Mouse (Mus musculus): ENCODE measurements at regions not wholly inside any gene's neighbourhood (a gene's known extent, or its start where the extent isn't known, plus 50 kb on each side); places are given as distances from the start of the nearest gene placed in this dataset.
"Not testable (repeated sequence)": the region's sequence is repeated elsewhere in the genome, so short reads cannot be mapped to it uniquely, and the experiment has no call there.

- no peak for TF ChIP-seq CTCF (IDR thresholded peaks at IDR 0.05; ENCODE audit: control insufficient read depth, insufficient read depth, low read length)
- TF ChIP-seq POLR2A (IDR thresholded peaks at IDR 0.05; ENCODE audit: borderline replicate concordance, control insufficient read depth, low read depth, low read length): no peak
- H3K4me1 ChIP-seq (ENCODE audit: control insufficient read depth, insufficient read depth, low read length): no peaks in the 10 kb centered on the region
- H3K4me3 ChIP-seq (replicated peaks; ENCODE audit: control insufficient read depth, low read depth, low read length): no peak overlapping the region
- 82% methylated on average over 9 of the region's 9 CpGs for WGBS
- H3K27ac ChIP-seq (ENCODE audit: control insufficient read depth, insufficient read depth, low read depth, low read length, poor library complexity): no peak overlapping the region
These were observed 122.9 kb upstream of the Cpsf6 start for GRCm38 (mm10) chr10:117502731-117503130.

DNA sequence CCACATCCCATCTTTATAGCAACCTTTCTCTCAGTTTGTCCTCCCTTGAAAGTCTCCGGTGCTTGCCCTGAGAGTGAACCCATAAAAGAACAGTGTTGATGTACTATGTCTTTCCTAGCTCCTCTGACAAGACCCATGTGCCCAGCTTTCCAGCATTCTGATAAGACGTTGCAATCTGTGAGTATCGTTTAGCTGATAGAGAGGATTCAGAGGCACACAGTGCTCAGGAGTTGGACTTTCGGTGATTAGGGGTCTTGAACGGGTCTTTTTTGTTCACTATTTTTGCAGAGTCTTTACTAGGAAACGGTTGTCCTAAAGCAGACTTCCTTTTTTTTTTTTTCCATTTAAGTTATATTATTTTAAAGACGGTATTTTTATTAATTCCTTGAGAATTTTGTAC is 122.3 kb upstream of the Cpsf6 start:
- WGBS: 76% methylated on average over 7 of the region's 7 CpGs
- no peak overlapping the region for H3K27ac ChIP-seq (ENCODE audit: control insufficient read depth, insufficient read depth, low read depth, low read length, poor library complexity)
- TF ChIP-seq CTCF (IDR thresholded peaks at IDR 0.05; ENCODE audit: control insufficient read depth, insufficient read depth, low read length): no peak
- TF ChIP-seq POLR2A (IDR thresholded peaks at IDR 0.05; ENCODE audit: borderline replicate concordance, control insufficient read depth, low read depth, low read length): no peak
- H3K4me1 ChIP-seq (ENCODE audit: control insufficient read depth, insufficient read depth, low read length): no peaks in the 10 kb centered on the region
- H3K4me3 ChIP-seq (replicated peaks; ENCODE audit: control insufficient read depth, low read depth, low read length): no peak overlapping the region

- no peak for TF ChIP-seq CTCF (IDR thresholded peaks at IDR 0.05; ENCODE audit: control insufficient read depth, insufficient read depth, low read length)
- TF ChIP-seq POLR2A (IDR thresholded peaks at IDR 0.05; ENCODE audit: borderline replicate concordance, control insufficient read depth, low read depth, low read length): no peak
- WGBS: 87% methylated on average over 1 of the region's 1 CpGs
- Histone ChIP-seq H3K4me3 (replicated peaks; ENCODE audit: control insufficient read depth, low read depth, low read length) (no peak overlapping the region), H3K4me1 (ENCODE audit: control insufficient read depth, insufficient read depth, low read length) (no peaks in the 10 kb centered on the region), H3K27ac (ENCODE audit: control insufficient read depth, insufficient read depth, low read depth, low read length, poor library complexity) (no peak overlapping the region)
These were observed 121.6 kb upstream of the Cpsf6 start for GRCm38 (mm10) chr10:117501426-117501825.

DNA sequence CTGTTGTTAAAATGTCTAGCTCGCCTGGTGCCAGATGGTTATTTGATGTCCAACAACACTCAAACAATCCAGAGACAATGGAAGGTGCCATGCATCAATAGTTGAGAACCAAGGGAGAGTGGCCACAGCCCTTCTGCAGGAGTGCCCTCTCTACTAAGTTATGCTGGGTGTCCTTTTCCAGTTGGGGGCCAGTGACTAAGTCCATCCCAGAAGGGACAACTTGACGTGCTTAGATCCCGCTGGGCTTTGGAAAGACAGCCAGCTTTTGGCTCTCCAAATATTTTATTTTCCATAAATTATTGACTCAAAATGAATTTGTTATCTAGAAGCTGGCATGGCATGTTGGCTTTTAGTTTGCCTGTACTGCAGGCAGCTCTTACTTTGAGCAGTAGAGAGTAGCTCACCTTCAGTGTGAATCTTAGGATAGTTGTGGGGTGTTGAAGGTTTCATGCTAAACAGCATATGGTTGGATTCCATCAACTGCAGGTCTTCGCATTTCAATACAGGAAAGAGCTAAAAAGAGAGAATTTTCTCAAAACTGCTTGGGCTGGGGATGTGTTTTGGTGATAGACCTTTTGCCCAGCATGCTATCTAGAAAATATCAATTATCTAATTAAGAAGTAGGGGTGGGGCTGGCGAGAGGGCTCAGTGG is 120.8 kb upstream of the Cpsf6 start:
- H3K27ac ChIP-seq (ENCODE audit: control insufficient read depth, insufficient read depth, low read depth, low read length, poor library complexity): no peak overlapping the region
- H3K4me3 ChIP-seq (replicated peaks; ENCODE audit: control insufficient read depth, low read depth, low read length): no peak overlapping the region
- no peaks in the 10 kb centered on the region for H3K4me1 ChIP-seq (ENCODE audit: control insufficient read depth, insufficient read depth, low read length)
- 84% methylated on average over 5 of the region's 5 CpGs for WGBS
- TF ChIP-seq CTCF (IDR thresholded peaks at IDR 0.05; ENCODE audit: control insufficient read depth, insufficient read depth, low read length): no peak
- no peak for TF ChIP-seq POLR2A (IDR thresholded peaks at IDR 0.05; ENCODE audit: borderline replicate concordance, control insufficient read depth, low read depth, low read length)

GRCm38 (mm10) chr10:117499864-117500453 is 120.1 kb upstream of the Cpsf6 start:
- no peaks in the 10 kb centered on the region for H3K4me1 ChIP-seq (ENCODE audit: control insufficient read depth, insufficient read depth, low read length)
- no peak overlapping the region for H3K4me3 ChIP-seq (replicated peaks; ENCODE audit: control insufficient read depth, low read depth, low read length)
- 82% methylated on average over 6 of the region's 6 CpGs for WGBS
- TF ChIP-seq CTCF (IDR thresholded peaks at IDR 0.05; ENCODE audit: control insufficient read depth, insufficient read depth, low read length) (no peak), POLR2A (IDR thresholded peaks at IDR 0.05; ENCODE audit: borderline replicate concordance, control insufficient read depth, low read depth, low read length) (no peak)
- no peak overlapping the region for H3K27ac ChIP-seq (ENCODE audit: control insufficient read depth, insufficient read depth, low read depth, low read length, poor library complexity)

- TF ChIP-seq CTCF (IDR thresholded peaks at IDR 0.05; ENCODE audit: control insufficient read depth, insufficient read depth, low read length) (no peak), POLR2A (IDR thresholded peaks at IDR 0.05; ENCODE audit: borderline replicate concordance, control insufficient read depth, low read depth, low read length) (no peak)
- 83% methylated on average over 8 of the region's 8 CpGs for WGBS
- no peak overlapping the region for H3K4me3 ChIP-seq (replicated peaks; ENCODE audit: control insufficient read depth, low read depth, low read length)
These were observed 119.5 kb upstream of the Cpsf6 start for GRCm38 (mm10) chr10:117499177-117499863.

GRCm38 (mm10) chr10:117498497-117498896 is 118.7 kb upstream of the Cpsf6 start:
- H3K27ac ChIP-seq (ENCODE audit: control insufficient read depth, insufficient read depth, low read depth, low read length, poor library complexity): no peak overlapping the region
- no peak overlapping the region for H3K4me3 ChIP-seq (replicated peaks; ENCODE audit: control insufficient read depth, low read depth, low read length)
- no peak for TF ChIP-seq CTCF (IDR thresholded peaks at IDR 0.05; ENCODE audit: control insufficient read depth, insufficient read depth, low read length)
- TF ChIP-seq POLR2A (IDR thresholded peaks at IDR 0.05; ENCODE audit: borderline replicate concordance, control insufficient read depth, low read depth, low read length): no peak
- no peaks in the 10 kb centered on the region for H3K4me1 ChIP-seq (ENCODE audit: control insufficient read depth, insufficient read depth, low read length)
- WGBS: 64% methylated on average over 6 of the region's 6 CpGs

More at GRCm38 (mm10) chr10:117499177-117499863, 119.5 kb upstream of the Cpsf6 start:
- Histone ChIP-seq H3K27ac (ENCODE audit: control insufficient read depth, insufficient read depth, low read depth, low read length, poor library complexity) (no peak overlapping the region), H3K4me1 (ENCODE audit: control insufficient read depth, insufficient read depth, low read length) (no peaks in the 10 kb centered on the region)

GRCm38 (mm10) chr10:117497565-117498256 is 117.9 kb upstream of the Cpsf6 start:
- 72% methylated on average over 16 of the region's 16 CpGs for WGBS
- Histone ChIP-seq H3K4me1 (ENCODE audit: control insufficient read depth, insufficient read depth, low read length) (no peaks in the 10 kb centered on the region), H3K4me3 (replicated peaks; ENCODE audit: control insufficient read depth, low read depth, low read length) (no peak overlapping the region), H3K27ac (ENCODE audit: control insufficient read depth, insufficient read depth, low read depth, low read length, poor library complexity) (no peak overlapping the region)
- TF ChIP-seq CTCF (IDR thresholded peaks at IDR 0.05; ENCODE audit: control insufficient read depth, insufficient read depth, low read length): no peak
- no peak for TF ChIP-seq POLR2A (IDR thresholded peaks at IDR 0.05; ENCODE audit: borderline replicate concordance, control insufficient read depth, low read depth, low read length)

DNA sequence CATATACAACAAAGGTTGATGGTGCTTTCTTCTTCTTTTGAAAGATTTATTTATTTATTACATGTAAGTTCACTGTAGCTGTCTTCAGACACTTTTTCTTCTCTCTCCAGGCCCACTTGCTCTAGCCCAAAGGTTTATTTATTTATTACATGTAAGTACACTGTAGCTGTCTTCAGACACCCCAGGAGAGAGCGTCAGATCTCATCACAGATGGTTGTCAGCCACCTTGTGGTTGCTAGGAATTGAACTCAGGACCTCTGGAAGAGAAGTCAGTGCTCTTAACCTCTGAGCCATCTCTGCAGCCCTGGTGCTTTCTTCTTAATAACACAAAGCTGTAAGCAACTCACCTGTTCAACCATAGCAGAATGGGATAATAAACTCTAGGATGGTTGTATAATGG is 117.3 kb upstream of the Cpsf6 start:
- H3K4me1 ChIP-seq (ENCODE audit: control insufficient read depth, insufficient read depth, low read length); H3K4me3 ChIP-seq (replicated peaks; ENCODE audit: control insufficient read depth, low read depth, low read length); H3K27ac ChIP-seq (ENCODE audit: control insufficient read depth, insufficient read depth, low read depth, low read length, poor library complexity): not testable (repeated sequence)
- 79% methylated on average over 1 of the region's 1 CpGs for WGBS

Measured in bone marrow, adult 2 months (tissue).